Mouse (Mus musculus) kidney, postnatal 14 days (tissue): Measurements from ENCODE around the gene Slc4a1.
"Not testable (repeated sequence)": the region's sequence is repeated elsewhere in the genome, so short reads cannot be mapped to it uniquely, and the experiment has no call there.

Experiments
- DNase-seq: peaks from one replicate; pipeline ENCODE4 v3.0.0; 2022; ENCODE audit warnings: mixed read lengths

The Slc4a1 gene

GRCm38 (mm10) chr11:102366103-102366502, at the start of gene Slc4a1:
Gene Slc4a1 (minus strand): TSS chr11:102366203.
- DNase-seq: not testable (repeated sequence)

GRCm38 (mm10) chr11:102415034-102415802, 49.2 kb upstream of the Slc4a1 start:
- DNase-seq: no peak

- DNase-seq: no peak
Measured at GRCm38 (mm10) chr11:102413059-102413458, 47.1 kb upstream of the Slc4a1 start.

- DNase-seq: peak; percentile 96
Measured at GRCm38 (mm10) chr11:102411704-102412103, 45.7 kb upstream of the Slc4a1 start.

DNA sequence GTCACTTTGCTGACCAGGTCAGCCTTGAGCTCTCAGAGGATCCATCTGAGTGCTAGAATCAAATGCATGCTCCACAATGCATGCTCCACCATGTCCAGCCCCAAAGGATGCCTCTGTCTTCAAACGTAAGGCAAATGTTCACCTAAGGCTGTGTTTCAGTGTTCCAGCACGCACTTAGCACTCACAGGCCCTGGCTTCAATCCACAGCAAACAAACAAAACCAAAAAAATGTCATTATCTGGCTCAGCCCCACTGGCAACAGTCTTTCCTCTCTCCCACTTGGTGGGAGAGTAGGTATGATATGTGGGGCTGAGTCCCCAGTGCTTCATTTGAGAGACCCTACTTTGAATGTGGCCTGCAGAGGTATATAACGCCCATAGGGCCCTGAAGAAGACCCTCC, 45.1 kb upstream of the Slc4a1 start:
- DNase-seq: no peak

GRCm38 (mm10) chr11:102410345-102410744, 44.3 kb upstream of the Slc4a1 start:
- not testable (repeated sequence) for DNase-seq

- DNase-seq: peak; percentile 43
Measured at GRCm38 (mm10) chr11:102409795-102410330, 43.9 kb upstream of the Slc4a1 start.

DNA sequence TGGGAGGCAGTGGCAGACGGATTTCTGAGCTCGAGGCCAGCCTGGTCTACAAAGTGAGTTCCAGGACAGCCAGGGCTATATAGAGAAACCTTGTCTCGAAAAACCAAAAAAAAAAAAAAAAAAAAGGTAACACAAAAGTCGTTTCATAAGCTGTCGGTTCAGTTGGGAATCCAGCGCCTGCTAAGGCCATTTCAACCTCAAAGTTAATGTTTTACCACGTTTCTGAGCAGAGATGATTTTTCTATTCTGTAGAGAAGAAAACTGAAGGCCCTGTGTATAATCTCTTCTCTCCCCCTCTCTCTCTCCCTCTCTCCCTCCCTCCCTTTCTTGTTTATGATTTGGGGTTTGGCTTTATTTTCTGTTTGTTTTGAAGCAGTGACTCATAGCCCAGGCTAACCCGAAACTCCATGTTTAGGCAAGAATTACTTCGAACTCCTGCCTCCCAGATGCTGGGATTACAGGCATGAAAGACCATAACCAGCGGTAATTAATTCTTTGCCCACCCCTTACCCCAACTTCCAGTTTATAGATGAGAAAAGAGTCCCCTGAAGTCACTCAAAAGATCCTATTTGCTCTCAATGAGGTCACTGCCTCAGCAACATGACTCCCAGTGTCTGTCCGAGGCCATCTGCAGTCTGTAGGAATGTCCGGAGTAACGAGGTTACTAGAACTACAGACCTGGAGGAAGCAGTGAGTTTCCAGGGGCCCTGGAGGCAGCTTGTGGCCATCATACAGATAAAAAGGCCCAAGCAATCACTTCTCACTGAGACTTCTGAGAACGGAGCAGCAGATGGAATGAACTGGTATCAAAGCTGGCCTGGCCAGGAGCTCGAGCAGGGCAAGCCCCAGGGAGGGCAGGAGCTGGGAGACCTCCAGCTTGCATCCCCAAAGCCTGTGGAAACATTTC, 43.1 kb upstream of the Slc4a1 start:
- DNase-seq: no peak

DNA sequence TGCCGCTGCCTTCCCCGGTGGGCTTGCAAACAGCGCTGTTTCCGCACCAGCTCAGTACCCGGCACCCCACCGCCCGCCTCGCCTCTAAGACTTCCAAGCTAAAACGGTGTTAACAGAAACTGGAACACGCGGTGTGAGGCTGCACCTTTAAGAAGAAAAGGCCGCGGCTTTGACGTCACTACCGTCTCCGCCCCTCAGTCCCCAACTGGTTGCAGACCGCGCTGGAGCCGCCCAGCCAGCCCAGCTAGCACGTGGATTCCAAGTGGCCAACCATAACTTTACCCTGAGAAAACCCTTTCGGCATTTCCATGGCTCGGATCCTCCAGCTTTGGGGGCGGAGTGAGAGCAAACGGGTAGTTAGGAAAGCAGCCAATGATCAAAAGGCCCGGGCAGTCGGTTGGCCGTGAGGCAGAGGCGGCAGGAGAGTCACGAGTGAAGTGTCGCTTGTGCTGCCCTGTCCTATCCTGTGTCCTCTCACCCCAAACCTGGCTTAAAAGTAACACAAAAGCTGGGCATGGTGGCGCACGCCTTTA, 42.4 kb upstream of the Slc4a1 start:
- DNase-seq: peak; percentile 99

- peak; percentile 52 for DNase-seq
Measured at GRCm38 (mm10) chr11:102407834-102408215, 41.8 kb upstream of the Slc4a1 start, which contains the start of gene Slc25a39. Gene Slc25a39 (minus strand): TSS chr11:102407946.

DNA sequence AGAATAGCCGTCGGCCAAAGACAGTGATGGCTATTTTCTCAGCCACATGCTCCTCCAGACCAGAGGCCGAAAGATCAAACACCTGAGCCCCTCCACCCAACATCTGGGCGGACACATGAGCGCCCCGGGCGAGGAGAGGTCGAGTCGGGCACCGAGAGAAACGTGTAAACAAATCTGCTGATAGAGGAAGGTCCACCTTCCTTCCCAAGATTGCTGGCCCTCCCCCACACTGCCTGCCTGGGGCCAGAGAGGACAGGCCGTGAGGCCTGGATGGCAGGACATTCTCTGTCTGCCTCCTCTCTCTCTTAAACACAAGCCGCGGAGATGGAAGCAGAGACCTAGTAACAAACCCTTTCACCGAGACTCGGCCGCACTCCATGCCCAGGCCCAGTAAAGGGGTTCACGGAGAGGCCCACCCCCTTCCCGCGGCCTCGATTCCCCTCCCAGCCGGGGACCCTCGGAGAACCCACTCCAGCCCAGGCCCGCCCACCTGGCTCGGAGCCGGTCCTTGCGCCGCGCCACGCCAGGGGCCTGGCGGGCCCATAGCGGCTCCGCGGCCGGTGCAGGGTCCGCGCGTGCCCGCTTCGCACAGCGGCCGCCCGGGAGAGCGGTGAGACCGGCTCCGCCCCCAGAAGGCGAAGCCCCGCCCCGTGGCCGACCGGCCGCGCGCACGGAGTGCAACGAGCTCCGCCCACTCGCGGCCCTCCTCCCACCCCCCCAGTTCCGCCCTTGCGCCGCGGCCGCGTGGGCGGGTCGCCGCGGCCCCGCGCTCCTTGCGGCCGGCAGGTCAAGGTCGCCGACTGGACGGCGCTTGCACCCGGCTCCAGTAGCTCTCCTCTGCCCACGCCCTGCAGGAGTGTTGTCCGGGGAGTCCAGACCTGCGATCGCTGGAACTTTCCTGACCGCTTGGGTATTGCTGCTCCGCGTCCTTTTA, 41.2 kb upstream of the Slc4a1 start:
- DNase-seq: peak; percentile 97

- DNase-seq: no peak
Measured at GRCm38 (mm10) chr11:102406401-102406800, 40.4 kb upstream of the Slc4a1 start.

DNA sequence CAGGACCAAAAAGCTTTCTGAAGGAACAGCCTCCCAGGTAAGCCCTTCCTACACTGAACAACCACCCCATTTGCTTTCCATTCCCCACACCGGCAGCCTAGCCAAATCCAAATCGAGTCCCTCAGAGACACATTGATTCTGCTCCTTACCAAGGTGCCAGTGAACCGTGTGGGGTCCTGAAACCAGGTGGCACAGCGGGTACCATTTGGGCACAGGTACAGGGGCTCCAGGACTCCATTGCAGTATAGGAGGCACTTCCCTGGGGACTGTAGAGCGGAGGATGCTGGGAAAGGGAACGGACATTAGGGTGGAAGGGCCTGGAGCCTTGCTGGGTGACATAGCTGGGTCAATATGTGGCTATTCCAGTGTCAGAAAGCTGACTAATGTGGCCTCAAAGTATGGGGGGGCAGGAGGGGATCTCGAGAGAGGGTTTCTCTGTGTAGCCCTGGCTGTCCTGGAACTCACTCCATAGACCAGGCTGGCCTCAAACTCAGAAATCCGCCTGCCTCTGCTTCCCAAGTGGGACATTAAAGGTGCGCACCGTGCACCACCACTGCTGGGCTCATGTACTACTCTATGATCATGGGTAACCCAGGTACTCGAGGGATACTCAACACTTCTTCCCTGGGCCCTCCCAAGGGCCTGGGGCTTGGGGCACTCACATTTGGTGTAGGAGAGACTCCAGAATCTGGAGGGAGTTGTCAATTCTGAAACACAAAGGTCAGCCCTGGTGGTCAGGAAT, 39.7 kb upstream of the Slc4a1 start:
- no peak for DNase-seq

DNA sequence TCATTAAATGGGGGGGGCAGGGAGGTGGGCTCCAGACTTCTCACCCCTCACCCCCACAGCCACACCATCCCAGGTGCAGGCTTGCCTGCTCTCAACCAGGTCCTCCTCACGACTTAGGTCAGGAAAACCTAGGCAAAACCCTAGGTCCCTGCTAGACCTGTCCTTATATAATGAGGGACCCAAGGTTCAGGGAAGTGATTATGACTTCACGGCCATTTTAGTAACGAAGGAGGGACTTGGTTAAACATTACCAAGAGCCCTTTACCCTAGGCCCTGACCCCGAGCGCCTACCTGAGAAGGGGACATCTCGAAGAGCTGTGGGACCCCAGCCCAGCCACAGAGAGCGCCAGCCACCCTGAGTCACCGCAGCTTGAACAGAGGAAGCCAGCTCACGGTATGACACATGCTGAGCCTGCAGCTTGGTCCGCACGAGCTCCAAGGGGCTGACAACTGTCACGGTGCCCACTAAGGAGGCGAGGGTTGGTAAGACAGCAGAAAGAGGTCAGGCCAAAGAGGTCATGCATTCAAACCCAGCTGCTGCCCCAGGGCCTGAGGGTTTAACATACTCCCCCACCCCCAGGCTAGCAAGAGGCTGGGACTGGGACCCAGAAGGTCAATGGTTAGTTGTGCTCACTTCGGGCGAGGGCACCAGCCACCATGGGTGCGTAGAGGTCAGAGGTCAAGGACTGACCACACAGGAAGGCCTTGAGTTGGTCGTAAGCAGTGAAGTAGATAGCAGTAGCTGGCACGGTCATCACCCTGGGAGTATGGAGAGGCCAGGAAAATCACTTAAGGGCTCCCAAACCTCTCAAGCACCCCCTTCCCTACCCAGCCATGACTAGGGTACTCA, 38.4 kb upstream of the Slc4a1 start:
- no peak for DNase-seq

DNA sequence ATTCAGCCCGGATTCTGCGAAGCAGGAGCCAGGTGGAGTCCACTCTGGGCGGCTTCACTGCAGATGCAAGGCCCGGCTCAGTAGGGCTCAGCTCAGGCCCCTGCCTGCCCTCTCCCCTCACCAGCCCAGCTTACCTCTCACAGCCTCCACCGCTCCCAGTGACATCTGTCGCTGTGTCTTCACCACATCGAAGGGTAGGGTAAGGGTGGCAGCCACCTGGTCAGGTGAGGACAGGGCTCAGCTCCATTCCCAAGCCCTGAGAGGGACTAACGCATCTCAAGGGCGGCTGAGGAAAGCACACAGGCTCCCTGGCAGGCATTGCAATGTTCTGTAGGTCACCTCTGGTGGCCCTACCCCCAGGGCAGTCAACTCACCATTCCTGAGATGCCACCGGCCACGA, 37.7 kb upstream of the Slc4a1 start:
- no peak for DNase-seq

GRCm38 (mm10) chr11:102401898-102402500, 36.0 kb upstream of the Slc4a1 start:
- no peak for DNase-seq

- no peak for DNase-seq
Measured at GRCm38 (mm10) chr11:102400513-102401084, 34.6 kb upstream of the Slc4a1 start.

DNA sequence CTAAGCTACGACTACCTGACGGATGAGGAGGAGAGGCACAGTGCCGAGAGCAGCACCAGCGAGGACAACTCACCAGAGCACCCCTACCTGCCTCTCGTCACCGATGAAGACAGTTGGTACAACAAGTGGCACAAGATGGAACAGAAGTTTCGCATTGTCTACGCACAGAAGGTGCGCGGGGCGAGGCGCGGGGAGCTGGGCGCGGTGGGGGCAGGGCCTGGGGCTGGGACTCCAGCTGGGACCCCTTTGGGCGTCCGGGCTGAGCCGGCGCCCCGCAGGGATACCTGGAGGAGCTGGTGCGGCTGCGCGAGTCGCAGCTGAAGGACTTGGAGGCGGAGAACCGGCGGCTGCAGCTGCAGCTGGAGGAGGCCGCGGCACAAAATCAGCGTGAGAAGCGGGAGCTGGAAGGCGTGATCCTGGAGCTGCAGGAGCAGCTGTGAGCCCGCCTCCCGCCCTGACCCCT, 33.6 kb upstream of the Slc4a1 start:
- no peak for DNase-seq

DNA sequence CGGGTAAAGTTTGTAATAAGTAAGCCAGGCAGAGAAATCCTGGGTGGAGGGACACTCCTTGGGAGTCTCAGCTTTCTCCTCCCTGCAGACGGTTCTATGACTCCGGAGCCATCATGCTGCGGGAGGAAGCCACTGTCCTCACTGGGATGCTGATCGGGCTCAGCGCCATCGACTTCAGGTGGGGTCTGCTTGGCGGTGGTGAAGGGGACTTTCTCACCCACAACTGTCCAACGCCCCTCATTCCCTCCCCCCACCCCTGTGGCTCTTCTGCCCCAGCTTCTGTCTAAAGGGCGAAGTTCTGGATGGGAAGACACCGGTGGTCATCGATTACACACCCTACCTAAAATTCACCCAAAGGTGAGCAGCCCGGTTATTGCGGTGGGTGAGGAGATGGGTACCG, 33.1 kb upstream of the Slc4a1 start:
- no peak for DNase-seq
